Mouse (Mus musculus): Measurements from ENCODE around the gene Adam21.
"Not testable (repeated sequence)": the region's sequence is repeated elsewhere in the genome, so short reads cannot be mapped to it uniquely, and the experiment has no call there.

The Adam21 gene

DNA sequence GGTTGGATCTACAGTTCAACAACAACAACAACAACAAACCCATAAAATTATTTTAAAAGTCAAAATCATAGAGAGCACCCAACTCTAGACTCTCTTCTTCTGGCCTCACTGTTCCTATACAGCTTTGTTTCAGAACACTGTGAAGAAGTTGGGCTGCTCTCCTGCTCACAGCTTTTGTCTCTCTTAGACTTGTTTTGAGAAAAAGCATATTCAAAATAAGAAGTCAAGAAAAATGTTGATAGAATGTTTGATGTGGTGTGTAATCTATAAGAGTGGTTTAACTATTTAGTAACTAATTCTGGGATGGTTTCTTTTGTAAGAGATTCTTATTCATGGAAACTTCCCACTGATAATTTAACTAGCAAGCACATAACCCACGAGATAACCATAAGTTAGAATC lies at the start of gene Adam21:
Gene Adam21 (minus strand): TSS at position 101 of the 400 bp plus-strand sequence.
- no peak for DNase-seq (ENCODE audit: low spot score)

DNA sequence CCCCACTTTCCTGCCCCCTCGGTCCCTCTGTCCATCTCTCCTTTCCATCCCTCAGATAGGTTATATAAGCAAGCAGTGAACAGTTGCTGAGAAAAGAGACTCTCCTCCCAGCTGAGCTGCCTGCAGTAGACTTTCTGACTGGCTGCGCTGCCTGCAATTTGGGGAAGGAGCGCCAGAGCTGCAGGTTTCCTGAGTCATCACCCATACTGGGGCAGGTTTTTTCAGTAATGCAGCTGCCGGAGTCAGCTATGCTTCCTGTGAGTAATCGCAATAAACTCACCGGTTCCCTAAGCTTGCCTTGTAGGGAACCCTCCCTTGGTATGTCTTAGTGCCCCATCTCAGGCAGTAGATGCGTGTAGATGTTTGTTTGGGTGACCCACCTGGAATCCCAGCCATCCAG lies 48.7 kb upstream of the Adam21 start:
- DNase-seq (ENCODE audit: low spot score): peak; percentile 44

DNA sequence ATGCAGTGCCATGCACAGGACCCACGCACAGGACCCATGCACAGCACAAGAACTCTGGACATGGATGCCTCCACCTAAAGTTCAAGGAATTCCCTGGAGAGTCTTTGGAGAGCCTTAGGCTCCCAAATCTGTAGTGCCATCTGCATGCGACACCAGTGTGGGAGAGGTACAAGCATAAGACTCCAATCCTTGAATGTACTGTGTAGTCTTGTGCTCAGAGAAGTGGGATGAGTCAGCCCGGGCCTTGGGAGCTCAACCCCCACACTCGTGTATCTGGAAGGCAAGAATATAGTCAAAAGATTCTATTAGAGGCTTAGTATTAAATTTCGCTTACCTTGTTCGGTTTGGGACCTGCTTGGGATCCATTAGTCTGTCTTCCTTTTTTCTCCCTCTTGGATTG lies 47.5 kb upstream of the Adam21 start:
- no peak for DNase-seq (ENCODE audit: low spot score)

DNA sequence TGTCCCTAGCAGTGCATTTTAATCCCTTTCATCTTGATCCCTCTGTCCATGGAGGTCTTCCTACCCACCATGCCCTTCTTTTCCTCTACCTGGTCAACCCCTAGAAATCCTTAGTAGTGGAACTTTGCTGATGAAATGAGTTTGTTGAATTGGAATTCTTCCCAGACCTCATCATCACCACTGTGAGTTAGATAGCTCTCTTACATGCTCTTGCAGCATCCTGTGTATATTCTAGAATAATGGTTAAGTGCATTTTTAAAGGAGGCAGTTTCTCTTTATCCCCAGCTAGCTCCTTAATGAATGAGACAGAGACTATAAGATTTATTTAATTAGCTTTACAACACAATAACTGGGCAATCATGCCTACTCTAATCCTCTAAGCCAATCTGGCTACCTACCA lies 41.2 kb upstream of the Adam21 start:
- DNase-seq (ENCODE audit: low spot score): no peak

DNA sequence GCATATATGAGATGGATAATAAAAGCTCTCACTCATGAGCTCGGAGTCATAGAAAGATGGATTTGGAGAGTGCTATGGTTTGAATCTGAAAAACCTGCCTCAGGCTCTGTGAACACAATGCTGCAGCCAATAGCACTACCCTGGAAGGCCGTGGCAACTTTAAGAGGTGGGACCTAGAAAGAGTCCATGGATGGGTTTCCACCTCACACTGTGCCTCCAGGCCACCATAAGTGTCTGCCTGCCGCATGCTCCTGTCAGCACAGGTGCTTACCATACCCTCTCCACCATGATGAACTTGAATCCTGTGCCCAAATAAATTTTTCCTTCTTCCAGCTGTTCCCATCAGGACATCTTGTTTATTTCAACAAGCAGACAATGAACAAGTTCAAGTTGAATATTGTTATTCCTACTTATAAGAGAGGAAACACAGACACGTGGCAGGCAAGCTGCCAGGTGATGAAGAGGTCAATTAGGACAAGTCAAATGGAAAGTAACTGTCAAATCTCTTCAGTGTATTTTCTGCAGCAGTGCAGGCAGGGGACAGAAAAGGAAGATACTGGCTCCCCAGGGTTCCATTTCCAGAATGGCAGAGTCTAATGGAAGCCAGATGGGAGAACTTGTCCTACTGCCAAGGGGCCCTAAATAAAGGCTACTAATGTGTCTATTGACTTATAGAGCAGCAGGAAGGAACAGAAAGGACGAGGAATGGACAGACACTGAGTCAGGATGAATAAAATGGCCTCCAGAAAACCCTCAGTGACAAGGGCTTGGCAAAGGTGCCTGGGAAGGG lies 36.9 kb upstream of the Adam21 start:
- DNase-seq (ENCODE audit: low spot score): no peak

DNA sequence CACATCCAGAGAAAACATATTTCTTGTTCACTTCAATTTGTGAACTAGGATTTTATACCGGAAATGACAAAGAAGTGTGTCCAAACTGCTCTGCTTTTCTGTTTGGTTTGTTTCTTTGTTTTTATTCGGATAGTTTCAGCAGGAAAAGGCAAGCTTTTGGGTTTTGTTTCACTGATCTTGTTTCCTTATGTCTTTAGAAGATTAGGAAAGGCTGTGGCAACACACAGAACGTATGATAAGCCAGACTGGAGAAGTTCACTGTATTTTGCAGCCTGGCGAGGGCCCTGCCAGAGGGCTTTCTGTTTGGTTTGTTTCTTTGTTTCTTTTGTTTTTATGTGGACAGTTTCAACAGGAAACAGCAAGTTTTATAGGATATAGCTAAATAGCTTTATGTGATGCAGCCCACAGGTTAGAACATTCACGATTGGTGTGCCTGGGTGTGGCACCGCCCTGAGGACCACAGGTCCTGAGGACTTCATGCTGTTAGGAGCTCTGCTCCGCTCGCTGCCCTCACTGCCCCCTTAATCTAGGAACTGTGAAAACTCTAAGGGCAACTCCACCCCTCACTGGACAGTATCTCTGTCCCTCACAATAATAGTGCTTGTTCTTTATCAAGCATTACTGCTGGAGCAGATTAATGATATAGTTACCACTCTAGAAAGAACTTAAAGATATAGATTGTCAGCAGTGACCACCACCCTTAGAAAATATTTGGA lies 28.4 kb upstream of the Adam21 start:
- DNase-seq (ENCODE audit: low spot score): no peak

DNA sequence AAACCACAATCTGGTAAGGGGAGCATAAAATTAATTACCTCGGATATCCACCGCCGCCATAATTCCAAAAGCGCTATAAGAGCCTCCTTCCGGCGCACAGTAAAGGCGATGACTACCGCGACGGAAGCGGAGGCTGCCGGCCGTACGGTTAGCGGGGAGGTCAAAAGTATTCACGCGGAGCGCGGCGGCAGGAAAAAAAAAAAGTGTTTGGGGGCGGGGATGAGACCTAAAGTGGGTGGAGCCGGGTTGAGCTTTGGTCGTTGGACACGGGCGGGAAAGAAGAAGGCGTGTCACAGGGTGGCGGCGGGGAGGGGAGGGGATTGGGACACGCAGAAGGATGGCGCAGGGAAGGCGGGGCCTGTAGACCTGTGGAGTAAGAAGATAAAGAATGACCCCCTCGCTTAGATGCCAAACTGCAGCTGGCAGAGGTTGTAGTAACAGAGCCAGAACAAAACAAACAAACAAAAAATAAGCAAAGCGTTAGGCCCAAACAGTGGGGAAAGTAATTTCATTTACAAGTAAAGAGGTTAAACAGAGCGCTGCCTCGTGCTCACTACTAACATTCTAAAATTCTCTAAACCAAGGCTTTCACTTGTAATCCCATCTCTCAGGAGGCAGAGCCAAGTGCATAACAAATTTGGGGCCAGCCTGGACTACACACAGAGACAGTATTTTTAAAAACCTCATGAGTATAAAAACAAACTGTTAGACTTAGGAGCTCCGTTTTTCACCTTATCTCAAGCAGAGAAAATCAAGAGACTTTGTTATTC lies 26.8 kb upstream of the Adam21 start, which contains the start of gene Med6:
Gene Med6 (minus strand): TSS at position 107 of the 770 bp plus-strand sequence.
- peak; percentile 94 for DNase-seq (ENCODE audit: low spot score)

DNA sequence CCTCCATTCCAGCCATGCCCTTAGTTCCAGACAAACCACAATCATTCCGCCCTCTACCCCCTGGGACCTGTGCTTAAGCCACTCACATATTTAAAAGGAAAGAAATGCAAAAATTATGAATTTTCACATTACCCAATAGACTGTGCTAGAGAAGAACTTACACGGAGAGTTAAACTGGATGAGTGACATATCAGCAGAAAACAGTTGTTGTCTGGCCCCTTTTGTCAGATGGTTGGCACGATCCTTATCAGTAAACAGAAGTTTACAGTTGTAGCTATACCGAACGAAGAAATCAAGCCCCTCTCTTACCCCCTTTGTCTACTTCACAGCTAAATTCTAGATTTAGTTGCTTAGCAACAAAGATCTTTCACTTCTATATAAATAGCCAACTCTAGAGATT lies 343 bp downstream of the Adam21 start:
- no peak for DNase-seq (ENCODE audit: low spot score)

DNA sequence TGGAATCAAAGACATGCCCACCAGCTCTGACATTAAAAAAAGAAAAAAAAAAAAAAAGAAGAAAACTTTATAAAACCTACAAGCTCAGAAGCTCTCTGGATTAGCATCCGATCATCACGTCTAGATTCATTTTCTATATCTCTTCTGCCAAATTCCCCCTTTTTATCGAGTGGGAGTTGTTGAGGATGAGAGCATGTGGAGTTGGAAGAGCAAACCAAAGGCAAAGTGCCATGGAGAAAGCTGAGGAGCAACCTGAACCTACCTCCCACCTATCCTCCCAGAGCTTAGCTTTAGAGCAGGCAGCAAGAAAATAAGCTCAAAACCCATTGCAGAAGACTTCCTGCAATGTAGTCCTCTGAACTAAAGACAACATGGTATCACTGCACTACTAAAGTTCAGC lies 4.1 kb downstream of the Adam21 start:
- no peak for DNase-seq (ENCODE audit: low spot score)

DNA sequence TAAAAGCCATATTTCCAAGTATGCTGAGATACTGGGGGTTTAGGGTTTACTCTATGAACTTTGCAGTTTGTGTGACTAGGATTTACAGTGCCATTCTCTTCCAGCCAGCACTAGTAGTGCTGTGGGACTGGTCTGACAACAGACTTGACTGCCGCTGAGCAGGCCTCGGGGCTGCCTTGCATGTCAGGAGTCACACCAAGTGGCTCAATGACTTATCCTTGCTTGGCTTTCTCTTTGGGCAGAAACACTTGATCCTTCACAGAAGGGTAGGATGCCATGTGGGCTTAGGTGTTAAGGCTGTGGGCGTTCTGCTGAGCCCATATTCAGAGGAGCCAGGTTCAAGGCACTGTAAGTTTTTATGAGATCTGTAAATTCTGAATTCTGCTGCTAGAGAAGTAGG lies 19.0 kb downstream of the Adam21 start:
- no peak for DNase-seq (ENCODE audit: low spot score)

DNA sequence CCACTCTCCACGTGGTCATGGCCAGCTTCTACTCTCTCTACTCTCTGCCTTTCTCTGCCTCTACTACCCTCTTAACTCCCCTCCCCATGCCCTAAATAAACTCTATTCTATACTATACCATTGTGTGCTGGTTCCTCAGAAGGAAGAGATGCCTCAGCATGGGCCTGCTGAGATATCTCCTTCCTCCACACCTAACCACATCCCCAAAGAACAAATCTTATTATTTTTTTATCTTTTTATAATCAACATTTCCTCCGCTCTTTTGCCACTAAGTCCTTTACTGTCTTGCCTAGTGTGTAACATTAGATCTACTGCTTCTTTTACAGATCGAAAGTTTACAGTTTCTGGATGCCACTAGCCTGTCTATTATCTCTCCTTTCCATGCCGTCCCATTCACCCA lies 21.1 kb downstream of the Adam21 start:
- DNase-seq (ENCODE audit: low spot score): no peak

DNA sequence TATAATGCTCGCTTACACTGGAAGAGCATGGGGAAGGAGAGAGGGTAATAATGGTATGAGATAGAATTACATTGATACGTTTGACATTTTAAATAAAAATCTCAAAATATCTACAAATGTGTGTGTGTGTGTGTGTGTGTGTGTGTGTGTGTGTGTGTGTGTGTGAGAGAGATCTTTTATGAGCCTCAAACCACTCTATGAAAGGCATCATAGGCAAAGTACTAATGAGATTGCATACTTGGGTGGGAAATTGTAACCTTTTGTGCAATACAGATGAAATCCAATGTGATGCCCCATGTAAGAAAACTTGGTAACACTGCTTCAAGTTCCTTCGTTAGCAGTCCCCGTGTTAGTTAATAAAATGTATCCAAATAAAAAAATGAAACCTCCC lies 35.2 kb downstream of the Adam21 start:
- no peak for DNase-seq (ENCODE audit: low spot score)

DNA sequence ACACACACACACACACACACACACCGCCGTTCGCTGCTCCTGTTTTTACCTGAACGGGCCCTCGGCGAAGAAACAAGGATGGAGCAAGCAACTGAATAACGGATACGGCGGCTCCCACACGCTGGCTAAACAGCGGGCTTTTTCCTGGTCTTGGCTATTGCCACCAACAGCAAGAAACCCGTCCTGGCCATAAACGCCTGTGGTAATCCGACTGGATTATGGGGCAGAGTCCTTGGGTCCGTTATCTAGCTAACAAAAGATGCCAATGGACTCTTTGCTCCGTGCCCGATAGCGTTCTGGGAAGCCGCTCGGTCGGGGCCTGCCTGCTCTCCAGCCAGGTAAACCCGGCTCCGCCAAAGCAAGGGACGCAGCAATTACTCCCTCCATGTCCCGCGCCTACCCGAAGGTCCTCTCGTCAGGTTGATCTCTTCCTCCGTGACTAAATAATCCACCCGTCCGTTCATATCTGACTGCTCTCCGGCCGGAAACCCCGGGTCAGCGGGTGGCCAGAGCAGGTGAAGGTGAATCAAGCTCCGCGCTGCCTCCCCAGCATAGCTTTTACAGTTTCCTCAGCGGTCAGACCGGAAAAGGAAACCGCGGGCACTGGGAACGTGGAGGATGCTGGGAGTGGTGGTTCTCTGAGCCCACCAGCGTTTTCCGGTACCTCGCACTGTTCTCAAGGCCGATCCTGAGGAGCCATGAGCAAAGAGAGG lies 35.8 kb downstream of the Adam21 start, which contains the start of the genes Gm20498 and Synj2bp:
Gene Gm20498 (minus strand): TSS at position 590 of the 713 bp plus-strand sequence.
Gene Synj2bp (minus strand): TSS at position 596 of the 713 bp plus-strand sequence.
- DNase-seq (ENCODE audit: low spot score): peak; percentile 83

DNA sequence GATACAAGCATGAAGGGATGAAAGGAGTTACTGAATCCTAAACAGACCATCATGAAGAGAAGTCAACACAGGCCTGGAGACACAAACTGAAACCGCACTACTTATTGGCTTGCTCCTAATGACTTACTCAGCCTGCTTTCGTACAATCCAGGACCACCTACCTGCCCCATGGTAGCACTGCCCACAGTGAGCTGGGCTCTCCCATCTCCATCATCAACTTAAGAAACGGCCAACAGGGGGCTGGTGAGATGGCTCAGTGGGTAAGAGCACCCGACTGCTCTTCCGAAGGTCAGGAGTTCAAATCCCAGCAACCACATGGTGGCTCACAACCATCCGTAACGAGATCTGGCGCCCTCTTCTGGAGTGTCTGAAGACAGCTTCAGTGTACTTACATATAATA lies 37.7 kb downstream of the Adam21 start:
- not testable (repeated sequence) for DNase-seq (ENCODE audit: low spot score)
